ENCODE assay signal across 8 mouse cellular contexts in genomic region chr13:109776116-109776515, GRCm38 (mm10).
DNase-seq lines count a peak whose midpoint lies in the region; ATAC-seq and TF ChIP-seq lines count a peak whose summit lies in the region.

No protein-coding gene starts in this region.

- H3K4me1 ChIP-seq in G1E (ENCODE audit: insufficient read depth, low read depth, low read length), result peaks cover 37% of the 10 kb centered on the region
- peaks cover 2% of the 10 kb centered on the region; the same call in 1 of the 2 replicates for H3K4me1 ChIP-seq in cerebellum, adult 2 months (ENCODE audit: control insufficient read depth, insufficient read depth, low read length)
- no peaks in the 10 kb centered on the region for H3K4me1 ChIP-seq in forebrain, postnatal 0 days (ENCODE audit: insufficient read depth)
- H3K4me1 ChIP-seq in lung, embryonic 15.5 days, result peaks cover 4% of the 10 kb centered on the region; the same call in 1 of the 2 replicates

- H3K9me3 ChIP-seq in G1E (replicated peaks), result no peaks in the 10 kb centered on the region
- no peaks in the 10 kb centered on the region for H3K9me3 ChIP-seq in forebrain, postnatal 0 days (ENCODE audit: low read length)
- no peaks in the 10 kb centered on the region for H3K9me3 ChIP-seq in lung, embryonic 15.5 days

- DNase-seq in G1E (ENCODE audit: low spot score), result peak; percentile 61
- DNase-seq in cerebellum, adult 2 months, result peak; percentile 87 to 93
- peak; percentile 94 for DNase-seq in forebrain, postnatal 0 days
- DNase-seq in heart, postnatal 4 days, result peak; percentile 96
- DNase-seq in layer of hippocampus, adult 8-10 months (ENCODE audit: low spot score in 2 of 2), result peak; percentile 82 to 93
- DNase-seq in ovary, adult 18-20 months (ENCODE audit: low spot score), result peak; percentile 70
- DNase-seq in thymus, postnatal 0 days (ENCODE audit: low spot score), result peak; percentile 98

- no peak for TF ChIP-seq POLR2A in cerebellum, adult 2 months (IDR thresholded peaks at IDR 0.05; ENCODE audit: borderline replicate concordance, insufficient read depth, low read length)

- peak; percentile 97 for ATAC-seq in G1E (ENCODE audit: extremely low read depth, insufficient number of reproducible peaks, low FRiP score, poor library complexity, severe bottlenecking)
- peak; percentile 94 for ATAC-seq in forebrain, postnatal 0 days
- ATAC-seq in lung, embryonic 15.5 days (ENCODE audit: borderline replicate concordance, extremely low read depth, low FRiP score, low TSS enrichment), result peak; percentile 93

- H3K9ac ChIP-seq in forebrain, postnatal 0 days, result peak overlapping the region; percentile 34
- no peak overlapping the region for H3K9ac ChIP-seq in lung, embryonic 15.5 days

- 3% methylated on average over 11 of the region's 11 CpGs for WGBS in cerebellum, adult 2 months
- 3% methylated on average over 11 of the region's 11 CpGs for WGBS in forebrain, postnatal 0 days
- 2% methylated on average over 11 of the region's 11 CpGs for WGBS in lung, embryonic 15.5 days

- TF ChIP-seq CTCF in G1E (IDR thresholded peaks at IDR 0.05; ENCODE audit: low read depth, low read length), result peak; percentile 79
- peak; percentile 94 for TF ChIP-seq CTCF in cerebellum, adult 2 months (IDR thresholded peaks at IDR 0.05; ENCODE audit: borderline replicate concordance, insufficient read depth, low read depth, low read length)
- peak; percentile 97 for TF ChIP-seq CTCF in forebrain, postnatal 0 days (IDR thresholded peaks at IDR 0.05; ENCODE audit: low read depth)

- peak overlapping the region; percentile 45 for H3K4me2 ChIP-seq in forebrain, postnatal 0 days (ENCODE audit: low read depth)
- peak overlapping the region; percentile 57 for H3K4me2 ChIP-seq in lung, embryonic 15.5 days

- H3K27me3 ChIP-seq in G1E (ENCODE audit: insufficient read depth, low read length), result no peaks in the 10 kb centered on the region
- no peaks in the 10 kb centered on the region for H3K27me3 ChIP-seq in cerebellum, adult 2 months (ENCODE audit: control insufficient read depth, insufficient read depth, low read length)
- no peaks in the 10 kb centered on the region for H3K27me3 ChIP-seq in forebrain, postnatal 0 days (ENCODE audit: insufficient read depth, low read length)
- no peaks in the 10 kb centered on the region for H3K27me3 ChIP-seq in lung, embryonic 15.5 days

- peaks cover 74% of the 10 kb centered on the region for H3K36me3 ChIP-seq in G1E (replicated peaks)
- H3K36me3 ChIP-seq in forebrain, postnatal 0 days (ENCODE audit: insufficient read depth), result peaks cover 3% of the 10 kb centered on the region; the same call in 1 of the 2 replicates
- H3K36me3 ChIP-seq in lung, embryonic 15.5 days, result no peaks in the 10 kb centered on the region

- peak overlapping the region; percentile 51; the same call in 1 of the 2 replicates for H3K4me3 ChIP-seq in G1E (ENCODE audit: low read depth, low read length)
- H3K4me3 ChIP-seq in cerebellum, adult 2 months (replicated peaks; ENCODE audit: insufficient read depth, low read depth, low read length), result peak overlapping the region; percentile 53
- no peak overlapping the region for H3K4me3 ChIP-seq in forebrain, postnatal 0 days (ENCODE audit: low read depth, low read length)
- peak overlapping the region; percentile 18 for H3K4me3 ChIP-seq in lung, embryonic 15.5 days

- H3K27ac ChIP-seq in cerebellum, adult 2 months (ENCODE audit: insufficient read depth, low read length), result no peak overlapping the region
- no peak overlapping the region for H3K27ac ChIP-seq in forebrain, postnatal 0 days (ENCODE audit: low read depth, low read length)
- no peak overlapping the region for H3K27ac ChIP-seq in lung, embryonic 15.5 days
